Mouse (Mus musculus) kidney, adult 18-20 months (tissue): ENCODE results near the gene Wdr25.

Source experiments
- DNase-seq: peaks from one replicate; pipeline ENCODE4 v3.0.0; 2021

Gene Wdr25

GRCm38 (mm10) chr12:108901346-108901745, 7.9 kb downstream of the Wdr25 start:
- no peak for DNase-seq

GRCm38 (mm10) chr12:108902940-108903339, 9.5 kb downstream of the Wdr25 start:
- DNase-seq: peak; percentile 45

- peak; percentile 56 for DNase-seq
Observed at GRCm38 (mm10) chr12:108903600-108904275, 10.3 kb downstream of the Wdr25 start.

DNA sequence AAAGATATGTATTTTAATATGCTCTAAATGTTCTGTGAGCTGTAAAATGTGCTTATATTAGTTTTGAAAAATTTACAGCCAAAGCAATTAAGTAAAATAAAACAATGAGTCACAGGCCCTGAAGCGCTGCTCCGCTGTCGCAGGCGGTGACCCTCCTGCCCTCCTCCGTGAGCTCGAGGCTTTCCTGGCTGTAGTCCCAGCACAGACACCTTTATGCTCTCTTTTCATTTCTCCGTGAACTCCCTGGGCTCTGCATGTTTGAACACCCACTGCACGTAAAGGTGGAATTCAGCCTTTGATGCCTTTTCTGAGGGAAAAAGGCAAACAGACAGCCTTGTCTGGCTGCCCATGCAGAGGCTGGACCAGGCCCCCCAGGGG, 10.8 kb downstream of the Wdr25 start:
- no peak for DNase-seq

DNA sequence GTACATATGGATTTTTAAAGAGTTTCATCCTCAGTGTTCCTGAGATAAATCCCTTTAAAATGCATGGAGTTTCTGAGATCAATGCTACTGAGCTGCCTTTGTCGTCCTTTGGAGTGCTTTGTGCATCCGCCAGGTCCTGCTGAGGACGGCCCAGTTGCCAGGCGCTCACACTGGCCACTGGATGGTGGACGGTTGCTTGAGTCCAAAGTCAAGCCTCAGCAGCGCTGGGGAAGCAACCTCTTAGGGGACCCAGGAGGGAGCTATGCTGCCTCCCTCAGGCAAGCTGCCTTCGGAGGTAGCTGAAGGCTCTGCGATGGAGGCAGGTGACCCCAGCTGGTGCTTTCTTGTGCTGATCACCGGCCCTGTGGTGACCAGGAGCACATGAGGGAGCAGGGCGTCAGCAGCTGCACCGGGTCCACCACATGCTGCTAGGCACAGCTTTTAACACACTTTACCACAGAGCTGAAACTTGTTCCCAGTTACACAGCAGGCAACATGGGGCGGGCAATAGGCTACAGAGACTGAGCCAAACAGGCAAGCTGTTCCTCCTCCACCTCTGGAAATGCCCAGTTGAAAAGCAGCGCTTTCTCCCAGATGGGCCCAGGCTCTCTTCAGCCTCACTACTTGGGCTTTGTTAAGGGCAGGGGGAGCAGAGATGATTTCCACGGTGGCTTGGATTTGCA, 12.3 kb downstream of the Wdr25 start:
- DNase-seq: no peak

DNA sequence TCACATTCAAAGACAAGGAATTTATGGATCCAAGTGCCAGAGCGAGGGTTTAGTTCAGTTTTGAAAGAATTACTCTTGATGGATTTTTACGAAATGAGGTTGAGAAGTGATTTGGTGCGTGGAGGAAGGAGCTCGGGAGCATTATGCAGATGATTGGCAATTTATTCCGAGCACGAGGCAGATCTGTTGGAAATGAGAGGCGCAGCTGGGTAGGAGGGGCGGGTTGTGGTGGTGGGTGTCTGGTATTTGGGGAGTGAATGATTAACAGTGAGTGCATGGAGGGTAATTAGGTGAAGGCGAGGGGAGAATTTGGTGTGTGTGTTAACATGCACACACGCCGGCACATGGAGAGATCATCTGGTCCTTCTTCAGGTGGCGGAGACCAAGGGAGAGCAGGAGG, 13.0 kb downstream of the Wdr25 start:
- DNase-seq: no peak

GRCm38 (mm10) chr12:108909846-108910433, 16.5 kb downstream of the Wdr25 start:
- DNase-seq: no peak

GRCm38 (mm10) chr12:108912442-108912841, 19.0 kb downstream of the Wdr25 start:
- no peak for DNase-seq

GRCm38 (mm10) chr12:108914198-108914597, 20.8 kb downstream of the Wdr25 start:
- no peak for DNase-seq

DNA sequence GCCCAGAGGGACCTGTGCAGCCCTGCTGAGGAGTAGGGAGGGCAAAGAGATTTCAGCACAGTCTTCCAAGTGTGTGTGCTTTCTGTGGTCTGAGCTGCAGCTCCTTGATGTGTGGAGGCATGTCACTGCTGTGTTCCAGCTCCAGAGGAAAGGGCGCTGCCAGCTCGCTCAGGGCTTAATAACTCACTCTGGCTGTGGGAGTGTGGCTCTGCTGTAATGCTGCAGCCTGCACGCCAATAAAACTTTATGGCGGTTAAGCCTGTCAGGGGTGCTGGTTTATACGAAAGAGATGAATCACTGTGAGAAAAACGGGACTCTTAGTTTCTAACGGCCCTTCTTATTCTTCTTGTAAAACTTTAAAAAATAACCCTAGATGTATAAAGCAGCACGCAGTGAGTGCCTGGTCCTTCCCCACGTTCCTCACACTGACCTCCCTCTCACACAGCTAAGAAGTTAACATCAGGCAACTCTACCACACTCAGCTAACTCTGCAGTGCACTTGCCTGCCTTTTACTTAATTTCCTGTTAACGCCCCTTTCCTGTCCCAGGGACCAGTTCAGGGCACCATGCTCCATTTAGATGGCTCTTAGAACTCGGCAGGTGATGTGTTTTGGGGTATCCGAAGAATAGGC, 21.4 kb downstream of the Wdr25 start:
- no peak for DNase-seq

DNA sequence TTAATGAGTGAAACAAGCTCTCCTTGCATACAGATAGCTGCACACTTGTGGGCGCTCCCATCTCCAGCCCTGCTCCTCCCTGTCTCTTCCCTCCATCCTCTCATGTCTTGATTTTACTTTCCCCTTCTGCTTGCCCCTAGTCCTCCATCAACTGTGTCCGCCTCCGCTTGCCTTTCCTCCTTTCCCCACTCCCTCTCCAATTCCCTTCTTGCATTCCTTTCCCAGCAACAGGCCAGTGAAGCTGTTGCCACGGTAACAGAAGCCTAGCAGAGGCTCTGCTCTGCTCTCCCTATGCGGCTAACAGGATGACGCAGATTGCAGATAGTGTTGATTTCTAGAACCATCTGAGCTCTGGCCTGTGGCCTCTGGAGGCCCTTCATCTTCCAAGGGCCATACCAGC, 22.5 kb downstream of the Wdr25 start:
- no peak for DNase-seq

GRCm38 (mm10) chr12:108916447-108917042, 23.1 kb downstream of the Wdr25 start:
- DNase-seq: no peak

GRCm38 (mm10) chr12:108917509-108917908, 24.1 kb downstream of the Wdr25 start:
- no peak for DNase-seq

DNA sequence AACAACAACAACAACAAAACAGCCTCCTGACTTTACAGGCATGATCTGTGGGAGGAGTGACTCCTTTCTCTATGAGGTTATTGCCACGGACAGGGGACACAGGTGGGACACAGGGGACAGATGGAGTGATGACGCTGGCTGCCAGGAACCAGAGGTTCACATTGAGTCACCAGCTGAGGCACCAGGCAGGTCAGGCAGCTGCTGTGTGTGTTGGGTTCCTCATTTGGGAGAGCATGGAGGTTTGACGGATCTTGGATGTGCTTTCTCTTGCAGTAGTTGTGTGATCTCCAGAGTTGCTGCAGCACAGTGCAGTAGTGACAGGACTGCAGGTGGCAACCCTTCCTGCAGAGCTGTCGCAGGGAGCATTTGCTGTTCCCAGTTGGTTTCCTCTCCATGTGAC, 25.3 kb downstream of the Wdr25 start:
- no peak for DNase-seq

GRCm38 (mm10) chr12:108926606-108927111, 33.2 kb downstream of the Wdr25 start:
- no peak for DNase-seq

GRCm38 (mm10) chr12:108928249-108928648, 34.8 kb downstream of the Wdr25 start:
- no peak for DNase-seq

DNA sequence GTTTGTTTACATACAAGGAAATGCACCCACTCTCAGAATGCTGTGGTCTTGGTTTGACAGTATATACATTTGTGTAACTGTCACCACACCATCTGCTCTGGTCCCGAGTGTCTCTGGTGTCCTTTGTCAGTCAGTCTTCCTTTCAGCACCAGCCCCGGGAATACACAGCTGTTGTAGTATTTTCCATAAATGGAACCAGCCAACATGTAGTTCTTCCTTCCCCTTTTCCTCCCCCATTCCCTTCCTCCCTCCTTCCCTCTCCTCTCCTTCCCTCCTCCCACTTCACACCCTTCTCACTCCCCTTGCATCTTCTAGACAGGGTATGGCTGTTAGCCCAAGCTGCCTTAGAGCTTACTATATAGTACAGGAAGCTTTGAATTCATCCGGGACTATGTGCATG, 36.0 kb downstream of the Wdr25 start:
- DNase-seq: no peak

DNA sequence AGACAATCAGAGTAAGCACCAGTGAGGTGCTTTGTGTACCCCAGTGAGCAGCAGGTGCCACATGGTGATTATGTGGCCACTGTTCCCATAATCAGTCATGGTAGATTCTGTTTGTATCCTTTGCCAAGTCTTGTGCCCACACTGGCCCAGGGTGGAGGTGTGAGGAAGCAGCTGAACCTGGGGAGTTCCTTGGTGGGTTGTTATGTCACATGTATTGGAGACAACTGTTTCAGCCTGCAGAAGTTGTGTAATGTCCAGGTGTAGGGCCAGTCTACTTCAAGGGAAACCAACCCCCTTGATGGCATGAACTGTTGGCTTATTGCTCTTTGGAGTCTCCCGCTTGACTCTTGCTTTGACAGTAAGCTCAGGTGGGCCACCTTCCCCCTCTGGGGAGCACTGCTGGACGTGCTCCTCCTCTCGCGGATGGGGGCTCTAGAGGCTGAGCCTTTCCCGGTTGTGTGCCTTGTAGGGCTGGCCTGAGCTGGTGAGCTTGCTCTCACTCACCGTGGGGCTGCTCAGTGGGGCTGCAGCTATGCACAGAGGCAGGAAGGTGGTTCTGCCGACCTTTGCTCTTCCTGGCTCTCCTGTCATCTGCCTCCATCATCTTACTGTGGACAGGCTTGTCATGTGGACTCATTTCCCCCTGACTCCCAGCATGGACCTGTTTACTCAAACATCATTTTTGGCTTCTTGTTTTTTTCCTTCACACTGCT, 38.1 kb downstream of the Wdr25 start:
- no peak for DNase-seq

GRCm38 (mm10) chr12:108932113-108932512, 38.7 kb downstream of the Wdr25 start:
- no peak for DNase-seq

DNA sequence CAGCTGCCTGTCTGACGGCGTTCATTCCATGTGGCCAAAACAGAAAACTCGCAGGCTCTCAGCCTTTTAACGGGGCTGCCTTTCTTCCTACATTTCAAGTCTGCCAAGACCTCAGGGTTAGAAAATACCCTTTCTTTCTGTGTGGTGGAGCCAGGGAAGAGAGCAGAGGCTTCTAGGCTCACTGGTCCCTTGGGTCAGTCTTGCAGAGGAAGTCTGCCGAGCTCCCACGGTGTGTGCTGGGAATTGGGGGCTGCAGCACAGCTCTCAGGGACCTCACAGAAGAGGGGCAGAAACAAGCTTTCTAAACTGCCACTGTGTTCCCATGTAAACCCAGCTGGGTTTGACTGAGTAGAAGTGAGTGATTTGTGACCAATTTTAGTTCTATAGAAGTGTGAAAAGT, 40.8 kb downstream of the Wdr25 start:
- DNase-seq: no peak

DNA sequence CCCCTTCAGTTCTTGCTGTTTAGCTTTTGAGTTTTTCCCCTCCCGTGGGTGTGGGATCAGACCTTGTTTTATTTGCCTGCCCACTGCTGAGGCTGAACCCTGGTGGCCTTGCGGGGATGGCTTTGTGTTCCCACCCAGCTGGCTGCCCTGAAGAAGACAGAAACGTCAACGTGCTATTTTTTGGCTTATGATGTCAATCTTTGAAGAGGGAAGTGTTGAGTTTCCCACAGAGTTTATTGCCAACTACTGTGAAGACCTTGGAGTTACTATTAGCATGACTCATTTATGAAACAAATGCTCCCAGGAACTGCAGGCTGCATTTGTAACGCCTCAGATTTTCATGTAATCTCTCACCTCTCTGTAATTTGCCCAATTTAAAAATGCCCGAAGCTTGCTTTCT, 43.4 kb downstream of the Wdr25 start:
- no peak for DNase-seq

- DNase-seq: no peak
Observed at GRCm38 (mm10) chr12:108937506-108937905, 44.1 kb downstream of the Wdr25 start.

- DNase-seq: no peak
Observed at GRCm38 (mm10) chr12:108938844-108939243, 45.4 kb downstream of the Wdr25 start.
